Mouse (Mus musculus) kidney, embryonic 14.5 days (tissue): ENCODE measurements around the gene Bub3. TPM values are rescaled to one million over a fixed set of nuclear protein-coding genes. Genes with fewer than 3 reads are reported as not detected.
A peak's percentile ranks its signal among the peaks of the same experiment; 100 is the strongest.

ENCODE experiments used
- ATAC-seq: fragments of 200-750 bp; cut with Nextera tagmentation; 2 replicates; pipeline ENCODE4 v1.8.0; 2017; ENCODE audit warnings: moderate number of reproducible peaks, mild to moderate bottlenecking, moderate TSS enrichment, moderate library complexity; ENCODE audit not compliant: low FRiP score, low TSS enrichment
- H3K27ac ChIP-seq: fragments of 300-500 bp; sonication (generic); 2 replicates; pipeline ENCODE4 v1.5.1; 2014; ENCODE audit warnings: low read depth, mild to moderate bottlenecking, low read length, moderate library complexity, mixed read lengths
- H3K27me3 ChIP-seq: fragments of 300-500 bp; sonication (generic); 2 replicates; pipeline ENCODE4 v1.6.1; 2014; ENCODE audit warnings: mild to moderate bottlenecking, low read length; ENCODE audit not compliant: control insufficient read depth, insufficient read depth
- H3K36me3 ChIP-seq: fragments of 300-500 bp; sonication (generic); 2 replicates; pipeline ENCODE4 v1.6.1; 2014; ENCODE audit warnings: low read length, mixed read lengths; ENCODE audit not compliant: control insufficient read depth, insufficient read depth
- H3K4me1 ChIP-seq: fragments of 300-500 bp; sonication (generic); 2 replicates; pipeline ENCODE4 v1.6.1; 2014; ENCODE audit warnings: low read length, mixed read lengths; ENCODE audit not compliant: control insufficient read depth, insufficient read depth
- H3K4me2 ChIP-seq: fragments of 300-500 bp; sonication (generic); replicated peaks from 2 replicates; pipeline ENCODE4 v1.6.1; 2014; ENCODE audit warnings: low read depth, mild to moderate bottlenecking, low read length
- H3K4me3 ChIP-seq: fragments of 300-500 bp; sonication (generic); 2 replicates; pipeline ENCODE4 v1.5.1; 2014; ENCODE audit warnings: mild to moderate bottlenecking, low read length
- H3K9ac ChIP-seq: fragments of 300-500 bp; sonication (generic); 2 replicates; pipeline ENCODE4 v1.6.1; 2014; ENCODE audit warnings: low read depth, mild to moderate bottlenecking, low read length, moderate library complexity
- H3K9me3 ChIP-seq: fragments of 300-500 bp; sonication (generic); 2 replicates; pipeline ENCODE4 v1.6.1; 2016; ENCODE audit warnings: low read length; ENCODE audit not compliant: control insufficient read depth
- WGBS: fragments of 180-500 bp; shearing (Covaris S2); extraction: QIAGEN DNeasy Blood & Tissue Kit; methylation state at CpG from one replicate; pipeline ENCODE4 v1.1.7; 2014; 5-methylcytosine and 5-hydroxymethylcytosine counted together
- polyA plus RNA-seq: library from polyadenylated mRNA; unstranded; fragments of >200 nt; fragmentation: Nextera tagmentation; extraction: Ambion mirVana; gene quantifications from 2 replicates; pipeline ENCODE4 v1.2.1, GENCODE M21; 2014

Gene Bub3
- polyA plus RNA-seq, 1 experiment from 2014 or later = 241 TPM

DNA sequence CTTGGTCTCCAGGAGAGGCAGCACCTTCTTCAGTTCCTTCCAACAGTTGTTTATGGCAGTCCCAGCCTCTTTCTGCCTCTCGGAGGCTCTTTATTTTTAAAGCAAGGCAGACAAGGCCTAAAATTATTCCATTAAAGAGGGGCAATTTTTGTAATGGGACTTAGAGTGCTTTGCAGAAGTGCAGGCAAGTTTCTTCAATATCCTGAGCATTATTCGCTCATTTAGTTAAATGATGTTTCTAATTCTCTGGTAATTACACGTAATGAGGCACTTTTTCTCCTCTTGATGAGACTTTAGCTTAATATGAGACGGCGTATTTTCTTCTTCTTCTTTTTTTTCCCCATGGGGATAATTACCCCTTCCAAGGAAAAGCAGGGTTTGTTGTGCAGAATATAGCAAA, 25.5 kb downstream of the Bub3 start:
- no peaks in the 10 kb centered on the region for H3K9me3 ChIP-seq
- no peaks in the 10 kb centered on the region for H3K27me3 ChIP-seq
- H3K27ac ChIP-seq = no peak overlapping the region
- H3K4me2 ChIP-seq = no peak overlapping the region
- H3K4me3 ChIP-seq = no peak overlapping the region
- no peaks in the 10 kb centered on the region for H3K4me1 ChIP-seq
- H3K9ac ChIP-seq = no peak overlapping the region
- no peak for ATAC-seq
- H3K36me3 ChIP-seq = no peaks in the 10 kb centered on the region
- WGBS = 85% methylated on average over 5 of the region's 5 CpGs

- Histone ChIP-seq H3K36me3 (no peaks in the 10 kb centered on the region), H3K4me2 (no peak overlapping the region), H3K27ac (no peak overlapping the region), H3K27me3 (no peaks in the 10 kb centered on the region; the same call in 1 of the 2 replicates), H3K9me3 (no peaks in the 10 kb centered on the region), H3K4me3 (no peak overlapping the region), H3K4me1 (no peaks in the 10 kb centered on the region), H3K9ac (no peak overlapping the region)
- no peak for ATAC-seq
- WGBS = 11% methylated on average over 12 of the region's 12 CpGs
These were observed 37.9 kb downstream of the Bub3 start for GRCm38 (mm10) chr7:131597779-131598482.

DNA sequence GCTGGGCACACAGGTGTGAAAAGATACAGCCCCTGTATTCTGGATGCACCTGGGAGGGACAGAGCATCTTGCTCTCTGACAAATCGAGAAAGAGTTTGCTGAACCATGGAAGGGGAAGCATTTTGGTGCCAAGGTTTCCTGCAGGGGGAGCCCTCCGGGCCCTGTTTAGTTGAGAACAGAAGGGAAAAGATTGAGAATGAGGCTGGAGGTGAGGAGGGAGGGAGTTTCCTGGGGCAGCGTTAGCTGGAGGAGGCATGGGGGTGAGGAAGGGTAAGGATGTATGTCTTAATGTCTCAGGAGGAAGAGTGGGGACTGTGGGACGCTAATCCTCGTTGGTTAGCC, 38.4 kb downstream of the Bub3 start:
- H3K27ac ChIP-seq = no peak overlapping the region
- no peaks in the 10 kb centered on the region for H3K4me1 ChIP-seq
- no peak overlapping the region for H3K4me3 ChIP-seq
- H3K9me3 ChIP-seq = no peaks in the 10 kb centered on the region
- H3K36me3 ChIP-seq = no peaks in the 10 kb centered on the region
- WGBS = 3% methylated on average over 5 of the region's 5 CpGs
- H3K27me3 ChIP-seq = no peaks in the 10 kb centered on the region; the same call in 1 of the 2 replicates
- H3K9ac ChIP-seq = no peak overlapping the region
- ATAC-seq = no peak
- no peak overlapping the region for H3K4me2 ChIP-seq

DNA sequence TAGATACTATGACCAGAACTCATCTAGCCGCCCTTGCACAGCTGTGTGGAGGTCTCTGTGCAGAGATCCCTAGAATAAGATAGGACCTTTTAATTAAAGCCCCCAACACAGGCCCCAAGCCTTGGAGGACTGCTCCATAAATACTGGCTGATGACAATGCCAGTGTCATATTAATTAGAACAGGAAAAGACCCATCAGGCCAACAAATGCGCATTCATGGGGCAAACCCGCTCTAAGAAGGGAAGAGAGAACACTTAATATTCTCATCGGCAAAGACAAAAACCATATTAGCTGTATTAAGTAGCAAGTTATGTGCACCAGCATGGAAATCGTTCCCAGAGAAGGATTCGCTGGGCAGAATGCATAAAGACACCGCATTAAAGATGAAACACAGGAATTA, 42.1 kb downstream of the Bub3 start:
- WGBS = 73% methylated on average over 7 of the region's 7 CpGs
- Histone ChIP-seq H3K27me3 (no peaks in the 10 kb centered on the region; the same call in 1 of the 2 replicates), H3K4me3 (no peak overlapping the region), H3K4me2 (no peak overlapping the region), H3K9ac (no peak overlapping the region), H3K4me1 (no peaks in the 10 kb centered on the region), H3K36me3 (no peaks in the 10 kb centered on the region), H3K27ac (no peak overlapping the region), H3K9me3 (no peaks in the 10 kb centered on the region)
- no peak for ATAC-seq

- 2% methylated on average over 8 of the region's 11 CpGs for WGBS
- no peak for ATAC-seq
- H3K4me2 ChIP-seq = no peak overlapping the region
- H3K36me3 ChIP-seq = no peaks in the 10 kb centered on the region
- H3K27me3 ChIP-seq = no peaks in the 10 kb centered on the region
- H3K9me3 ChIP-seq = no peaks in the 10 kb centered on the region
- no peaks in the 10 kb centered on the region for H3K4me1 ChIP-seq
- no peak overlapping the region for H3K4me3 ChIP-seq
- H3K27ac ChIP-seq = no peak overlapping the region
- no peak overlapping the region for H3K9ac ChIP-seq
These were observed 43.2 kb downstream of the Bub3 start for GRCm38 (mm10) chr7:131603186-131603585.

DNA sequence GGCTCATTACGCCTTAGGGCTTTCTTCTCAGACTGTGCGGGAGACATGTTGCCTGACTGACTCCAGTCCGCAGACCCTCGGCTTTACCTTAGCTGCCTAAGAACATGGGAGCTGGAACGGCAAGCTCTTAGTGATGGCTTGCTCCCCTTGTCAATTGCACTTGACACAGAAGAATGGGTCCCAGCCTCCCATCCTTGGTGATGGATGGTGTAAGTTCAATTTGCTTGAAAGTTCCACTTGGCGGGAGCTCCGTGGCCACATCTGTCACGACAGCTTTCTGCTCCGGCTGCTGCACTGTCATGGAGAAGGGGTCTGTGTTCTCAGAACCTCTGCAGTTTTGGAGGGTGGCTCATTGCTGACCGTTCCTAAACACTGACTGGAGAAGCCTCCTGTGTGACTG, 44.9 kb downstream of the Bub3 start:
- 84% methylated on average over 10 of the region's 10 CpGs for WGBS
- no peak overlapping the region for H3K4me2 ChIP-seq
- ATAC-seq = no peak

DNA sequence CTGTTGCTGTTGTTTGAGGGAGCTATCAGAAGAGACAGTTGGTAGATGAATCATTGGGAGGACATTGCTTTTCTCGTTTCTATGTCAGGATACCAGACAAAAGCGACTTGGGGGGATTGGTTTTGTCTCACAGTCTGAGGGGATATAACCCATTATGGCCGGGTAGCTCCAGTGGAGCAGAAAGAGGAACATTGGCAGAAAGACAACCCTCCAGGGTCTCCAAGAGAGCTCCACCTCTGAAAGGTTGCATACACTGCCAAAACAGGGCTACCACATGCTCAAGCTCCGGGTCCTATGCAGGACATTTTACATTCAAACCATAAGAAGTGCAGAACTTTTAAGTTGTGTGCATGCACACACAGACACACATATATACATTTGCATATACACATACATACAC, 45.5 kb downstream of the Bub3 start:
- Histone ChIP-seq H3K27ac (no peak overlapping the region), H3K4me3 (no peak overlapping the region), H3K27me3 (no peaks in the 10 kb centered on the region), H3K36me3 (no peaks in the 10 kb centered on the region), H3K9me3 (no peaks in the 10 kb centered on the region), H3K4me1 (no peaks in the 10 kb centered on the region), H3K9ac (no peak overlapping the region), H3K4me2 (no peak overlapping the region)
- no peak for ATAC-seq
- WGBS = 72% methylated on average over 4 of the region's 4 CpGs

More for the DNA sequence above, 44.9 kb downstream of the Bub3 start:
- no peak overlapping the region for H3K4me3 ChIP-seq
- H3K9me3 ChIP-seq = no peaks in the 10 kb centered on the region
- no peak overlapping the region for H3K9ac ChIP-seq
- no peaks in the 10 kb centered on the region for H3K4me1 ChIP-seq
- H3K36me3 ChIP-seq = no peaks in the 10 kb centered on the region
- no peaks in the 10 kb centered on the region for H3K27me3 ChIP-seq
- no peak overlapping the region for H3K27ac ChIP-seq

GRCm38 (mm10) chr7:131608049-131608448, 48.0 kb downstream of the Bub3 start:
- no peaks in the 10 kb centered on the region for H3K27me3 ChIP-seq
- H3K9ac ChIP-seq = no peak overlapping the region
- 60% methylated on average over 6 of the region's 6 CpGs for WGBS
- H3K27ac ChIP-seq = no peak overlapping the region
- H3K4me2 ChIP-seq = no peak overlapping the region
- H3K4me1 ChIP-seq = no peaks in the 10 kb centered on the region
- ATAC-seq = no peak
- no peaks in the 10 kb centered on the region for H3K36me3 ChIP-seq
- no peaks in the 10 kb centered on the region for H3K9me3 ChIP-seq
- H3K4me3 ChIP-seq = no peak overlapping the region

- no peak overlapping the region for H3K4me3 ChIP-seq
- no peak overlapping the region for H3K9ac ChIP-seq
- H3K4me2 ChIP-seq = no peak overlapping the region
- H3K4me1 ChIP-seq = no peaks in the 10 kb centered on the region
- WGBS = 15% methylated on average over 7 of the region's 7 CpGs
- H3K36me3 ChIP-seq = no peaks in the 10 kb centered on the region
- no peaks in the 10 kb centered on the region for H3K9me3 ChIP-seq
- no peak overlapping the region for H3K27ac ChIP-seq
- H3K27me3 ChIP-seq = no peaks in the 10 kb centered on the region
- ATAC-seq = 0 out of 2 replicates have a peak, but pooled peaks have one; percentile 6
These were observed 49.7 kb downstream of the Bub3 start for GRCm38 (mm10) chr7:131609677-131610076.
